Mouse (Mus musculus): ENCODE data around the gene H2bfm.
"Not testable (repeated sequence)": the region's sequence is repeated elsewhere in the genome, so short reads cannot be mapped to it uniquely, and the experiment has no call there.

H2bfm gene

GRCm38 (mm10) chrX:136927031-136927430 lies at the start of gene H2bfm:
TSS of gene H2bfm (plus strand) at chrX:136927325.
- in situ Hi-C loops (cut with MboI, MseI) = no loop called here

DNA sequence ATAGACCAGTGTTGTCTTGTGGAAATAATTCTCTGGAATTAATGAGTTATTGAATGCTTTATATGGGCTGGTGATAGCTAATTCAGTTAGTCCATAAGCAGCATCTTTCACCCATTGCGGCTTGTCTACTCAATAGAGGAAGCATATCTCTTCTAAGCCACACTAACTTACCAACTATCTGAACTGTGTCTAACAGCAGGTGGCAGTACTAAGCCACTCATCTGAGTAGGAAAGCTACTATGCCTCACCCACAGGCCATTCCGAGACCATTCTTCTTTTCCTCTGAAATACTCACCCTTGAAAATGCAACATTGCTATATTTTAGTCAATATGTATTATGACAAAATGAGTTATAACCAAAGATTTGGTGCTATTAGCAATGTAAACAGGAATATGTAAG lies 31.4 kb upstream of the H2bfm start:
- in situ Hi-C loops (cut with MboI, MseI) = no loop called here

DNA sequence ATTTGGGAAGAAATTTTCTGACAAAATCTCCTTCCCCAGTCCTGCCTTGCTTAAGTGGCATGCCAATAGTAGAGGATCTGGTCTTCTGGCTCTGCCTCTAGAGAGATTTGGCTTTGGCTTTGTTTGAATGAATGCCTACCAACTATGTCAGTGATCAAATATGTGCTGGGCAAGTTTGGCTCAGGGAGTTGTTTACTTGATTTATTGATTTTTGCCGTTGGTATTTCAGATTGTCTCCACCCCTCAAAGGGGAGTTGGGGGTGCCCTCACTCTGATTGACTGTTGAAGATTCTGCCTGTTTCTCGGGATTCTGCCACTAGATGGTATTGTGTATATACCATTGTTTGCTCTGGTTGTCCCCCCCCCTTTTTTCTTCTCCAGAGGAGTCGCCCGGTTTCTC lies 22.8 kb upstream of the H2bfm start:
- in situ Hi-C loops (cut with MboI, MseI) = no loop called here

- in situ Hi-C loops (cut with MboI, MseI) = no loop called here
Observed at GRCm38 (mm10) chrX:136925863-136926262, 1.3 kb upstream of the H2bfm start.

DNA sequence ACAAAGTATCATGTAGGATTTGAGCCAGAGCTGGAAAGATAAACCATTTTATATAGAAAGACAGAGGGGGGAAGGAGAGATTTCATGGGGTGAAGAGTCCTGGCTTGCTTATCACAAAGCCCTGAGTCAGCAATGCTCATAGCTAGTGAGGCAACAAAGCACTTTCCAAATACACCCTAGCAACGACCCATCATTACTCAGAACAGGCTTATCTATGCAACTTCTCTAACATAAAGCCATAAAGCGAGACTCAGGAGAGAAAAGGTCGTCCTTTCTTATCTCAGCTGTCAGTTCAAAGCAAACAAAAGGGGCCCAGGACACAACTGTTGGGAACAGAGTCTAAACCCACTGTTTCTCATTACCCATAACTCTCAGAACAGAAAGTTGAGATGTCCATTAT lies 10.9 kb downstream of the H2bfm start:
- in situ Hi-C loops (cut with MboI, MseI) = no loop called here

DNA sequence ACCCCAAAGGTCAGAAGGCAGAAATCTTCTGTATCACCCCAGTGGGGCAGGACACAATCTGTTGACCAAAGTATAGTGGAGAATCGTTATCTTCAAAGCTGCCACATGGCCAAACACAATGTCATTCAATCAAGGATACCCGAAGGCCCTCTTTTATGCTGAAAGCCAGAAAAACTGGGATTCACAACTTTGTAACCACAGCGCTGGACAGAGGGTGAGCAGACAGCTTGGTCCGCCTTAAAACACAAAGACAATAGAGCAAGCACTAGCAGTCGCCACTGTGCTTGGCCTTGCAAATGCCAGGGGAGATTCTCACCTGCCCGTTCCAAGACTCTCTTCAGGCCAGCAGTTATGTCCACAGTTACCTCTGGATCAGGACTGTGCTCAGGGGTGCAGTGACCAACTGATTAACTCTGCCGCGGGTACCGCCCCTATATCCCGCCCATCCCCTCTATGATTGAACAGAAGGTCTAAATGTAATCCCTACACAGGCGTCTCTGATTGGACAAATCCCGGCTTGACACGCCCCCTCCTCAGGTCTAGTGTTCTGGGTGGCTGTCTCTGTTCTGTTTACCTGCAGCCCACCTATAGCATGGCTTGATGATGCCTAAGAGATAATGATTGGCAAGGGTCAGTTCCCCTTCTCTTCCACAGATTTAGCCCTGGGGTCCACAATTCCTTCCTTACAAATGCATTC lies 30.6 kb downstream of the H2bfm start:
- in situ Hi-C loops (cut with MboI, MseI) = not testable (repeated sequence)

GRCm38 (mm10) chrX:136958300-136958699 lies 31.2 kb downstream of the H2bfm start:
- in situ Hi-C loops (cut with MboI, MseI) = not testable (repeated sequence)

DNA sequence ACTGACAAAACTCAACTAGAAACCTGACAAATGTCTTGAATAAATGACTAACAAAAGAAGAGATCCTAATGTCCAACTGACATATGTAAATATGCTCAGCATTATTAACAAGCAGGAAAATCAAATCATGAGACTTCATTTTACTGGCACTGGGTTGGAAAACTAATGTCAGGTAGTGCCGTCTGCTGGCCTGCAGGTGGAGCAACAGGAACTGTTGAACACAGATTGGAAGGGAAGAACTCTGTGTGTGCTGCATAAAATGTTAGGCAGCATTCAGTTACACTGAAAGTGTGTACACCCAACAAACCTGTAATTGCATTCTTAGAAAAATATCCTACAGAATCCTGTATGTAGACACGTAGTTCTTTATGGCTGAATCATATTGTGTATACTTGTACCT lies 32.6 kb downstream of the H2bfm start:
- in situ Hi-C loops (cut with MboI, MseI) = no loop called here

DNA sequence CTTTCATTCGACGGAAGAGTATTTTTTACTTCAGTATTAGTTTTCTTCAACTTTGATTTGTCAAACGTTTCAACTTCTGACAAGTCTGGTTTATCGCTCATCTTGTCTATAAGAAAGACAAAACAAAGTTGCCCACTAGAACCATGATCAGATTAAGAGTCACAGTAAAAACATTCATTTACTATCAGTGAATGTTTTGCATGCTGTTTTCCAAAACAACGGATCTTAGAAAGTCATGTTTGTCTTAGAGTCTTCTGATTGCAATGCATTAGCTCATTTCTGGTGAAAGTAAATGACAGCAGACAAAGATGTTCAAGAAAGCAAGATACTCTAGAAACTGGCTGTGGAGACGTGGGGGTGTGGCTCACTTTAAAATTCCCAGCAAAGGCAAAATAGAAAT lies 48.3 kb downstream of the H2bfm start, which contains the start of gene Tmsb15b2:
Tmsb15b2 (minus strand) TSS at position 101 of the 400 bp plus-strand sequence.
- in situ Hi-C loops (cut with MboI, MseI) = not testable (repeated sequence)

DNA sequence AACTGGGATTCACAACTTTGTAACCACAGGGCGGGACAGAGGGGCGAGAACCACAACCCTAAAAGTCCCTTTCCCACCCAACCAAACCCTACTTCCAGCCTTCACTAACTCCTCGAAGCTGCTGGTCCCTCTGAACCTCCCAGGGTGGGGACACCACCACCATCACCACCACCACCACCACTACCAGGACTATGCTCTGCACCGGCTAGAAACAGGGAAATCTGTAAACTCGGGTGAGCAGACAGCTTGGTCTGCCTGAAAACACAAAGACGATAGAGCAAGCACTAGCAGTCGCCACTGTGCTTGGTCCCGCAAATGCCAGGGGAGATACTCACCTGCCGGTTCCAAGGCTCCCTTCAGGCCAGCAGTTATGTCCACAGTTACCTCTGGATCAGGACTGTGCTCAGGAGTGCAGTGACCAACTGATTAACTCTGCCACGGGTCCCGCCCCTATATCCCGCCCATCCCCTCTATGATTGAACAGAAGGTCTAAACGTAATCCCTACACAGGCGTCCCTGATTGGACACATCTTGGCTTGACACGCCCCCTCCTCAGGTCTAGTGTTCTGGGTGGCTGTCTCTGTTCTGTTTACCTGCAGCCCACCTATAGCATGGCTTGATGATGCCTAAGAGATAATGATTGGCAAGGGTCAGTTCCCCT lies 49.4 kb downstream of the H2bfm start, which contains the start of the genes Tmsb15l and Tmsb15b1:
Tmsb15l (minus strand) TSS at position 446 of the 661 bp plus-strand sequence.
Tmsb15b1 (minus strand) TSS at position 451 of the 661 bp plus-strand sequence.
- in situ Hi-C loops (cut with MboI, MseI) = no loop called here

Data from T-helper 1 cell (primary cell).